In the genomic region with DNA sequence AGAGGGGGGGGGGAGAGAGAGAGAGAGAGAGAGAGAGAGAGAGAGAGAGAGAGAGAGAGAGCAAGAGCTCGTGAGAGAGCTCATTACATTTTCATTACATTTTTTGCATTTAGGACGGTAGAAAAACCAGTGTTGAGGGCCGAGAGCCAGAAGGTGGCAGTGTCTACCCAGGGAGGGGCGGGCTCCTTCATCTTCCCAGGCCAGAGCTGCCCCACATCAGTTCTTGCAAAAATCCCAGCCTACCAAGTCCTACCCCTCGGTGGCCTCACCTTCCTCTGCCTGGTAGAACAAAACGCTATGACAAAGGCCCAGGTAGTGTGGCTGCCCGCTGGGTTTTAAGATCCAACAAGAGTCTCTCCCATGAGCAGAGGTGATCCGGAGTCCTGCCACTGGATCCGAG, we compare ENCODE assay signal across 9 mouse cellular contexts. TPM values are rescaled to one million over a fixed set of nuclear protein-coding genes. Genes with fewer than 3 reads are reported as not detected.
DNase-seq lines count a peak whose midpoint lies in the region; ATAC-seq and TF ChIP-seq lines count a peak whose summit lies in the region.
"Had no signal": no experiment of that assay in that cellular context is flagged by ENCODE, and none has a peak within 500 bp of the region (broad histone marks: within the 10 kb centered on the region; RNA-seq: fewer than 3 reads in every experiment).

No protein-coding gene starts in this region.

- H3K27me3 ChIP-seq in heart, embryonic 15.5 days = no peaks in the 10 kb centered on the region

- peak; percentile 84 for DNase-seq in CD4-positive, CD25-positive, alpha-beta regulatory T cell, adult 2 months (ENCODE audit: low read depth, low spot score)
- peak; percentile 86 for DNase-seq in kidney, postnatal 10 days
- DNase-seq in lung, adult 2 months = peak; percentile 69
- DNase-seq in thymus, adult 18-20 months = peak; percentile 33 to 49

- H3K4me1 ChIP-seq in bone marrow macrophage, adult 2 months (ENCODE audit: control insufficient read depth, insufficient read depth, low read length) = peaks cover 15% of the 10 kb centered on the region
- H3K4me1 ChIP-seq in embryonic fibroblast, embryonic 13.5 days (ENCODE audit: control insufficient read depth, insufficient read depth, low read length) = no peaks in the 10 kb centered on the region; the same call in 1 of the 2 replicates
- peaks cover 11% of the 10 kb centered on the region for H3K4me1 ChIP-seq in heart, embryonic 15.5 days (replicated peaks)
- no peaks in the 10 kb centered on the region for H3K4me1 ChIP-seq in lung, adult 2 months (ENCODE audit: control insufficient read depth, insufficient read depth, low read length)
- peaks cover 9% of the 10 kb centered on the region for H3K4me1 ChIP-seq in olfactory bulb, adult 2 months (ENCODE audit: control insufficient read depth, insufficient read depth, low read length)

- H3K36me3 ChIP-seq in heart, embryonic 15.5 days = no peaks in the 10 kb centered on the region

- H3K27ac ChIP-seq in bone marrow macrophage, adult 2 months (ENCODE audit: insufficient read depth, low read depth, low read length) = no peak overlapping the region
- no peak overlapping the region for H3K27ac ChIP-seq in embryonic fibroblast, embryonic 13.5 days (ENCODE audit: insufficient read depth, low read length)
- H3K27ac ChIP-seq in heart, embryonic 15.5 days = 0 out of 2 replicates have a peak overlapping the region, but pooled peaks have one; percentile 10
- no peak overlapping the region for H3K27ac ChIP-seq in olfactory bulb, adult 2 months (ENCODE audit: insufficient read depth, low read depth, low read length)

- H3K4me2 ChIP-seq in heart, embryonic 15.5 days = no peak overlapping the region

- H3K4me3 ChIP-seq in bone marrow macrophage, adult 2 months (ENCODE audit: insufficient read depth, low read length) = no peak overlapping the region
- H3K4me3 ChIP-seq in embryonic fibroblast, embryonic 13.5 days (ENCODE audit: insufficient read depth, low read length) = no peak overlapping the region
- H3K4me3 ChIP-seq in heart, embryonic 15.5 days = no peak overlapping the region
- no peak overlapping the region for H3K4me3 ChIP-seq in lung, adult 2 months (replicated peaks; ENCODE audit: extremely low read depth, low read depth, low read length)
- no peak overlapping the region for H3K4me3 ChIP-seq in olfactory bulb, adult 2 months (ENCODE audit: insufficient read depth, low read depth, low read length)
- H3K4me3 ChIP-seq: erythroblast, embryonic 14.5 days had no signal

- 0 out of 2 replicates have a peak, but pooled peaks have one; percentile 31 for ATAC-seq in heart, embryonic 15.5 days (replicated peaks; ENCODE audit: insufficient number of reproducible peaks, insufficient read depth, low FRiP score, low read depth)

- H3K9ac ChIP-seq in heart, embryonic 15.5 days = peak overlapping the region; percentile 29; the same call in 1 of the 2 replicates

- H3K9me3 ChIP-seq in heart, embryonic 15.5 days (replicated peaks) = peaks cover 3% of the 10 kb centered on the region; the same call in 1 of the 2 replicates

- 16% methylated on average over 9 of the region's 9 CpGs for WGBS in heart, embryonic 15.5 days
- WGBS in lung, adult 2 months = 13% methylated on average over 9 of the region's 9 CpGs
- 19% methylated on average over 9 of the region's 9 CpGs for WGBS in olfactory bulb, adult 2 months

- TF ChIP-seq POLR2A in bone marrow macrophage, adult 2 months (IDR thresholded peaks at IDR 0.05; ENCODE audit: borderline replicate concordance, low read depth, low read length) = no peak
- TF ChIP-seq POLR2A in embryonic fibroblast, embryonic 13.5 days (IDR thresholded peaks at IDR 0.05; ENCODE audit: low read depth, low read length) = no peak
- TF ChIP-seq POLR2A in lung, adult 2 months (IDR thresholded peaks at IDR 0.05; ENCODE audit: borderline replicate concordance, extremely low read depth, low read depth, low read length) = no peak
- no peak for TF ChIP-seq POLR2A in olfactory bulb, adult 2 months (IDR thresholded peaks at IDR 0.05; ENCODE audit: insufficient read depth, low read depth, low read length)

- peak; percentile 89 for TF ChIP-seq CTCF in bone marrow macrophage, adult 2 months (IDR thresholded peaks at IDR 0.05; ENCODE audit: low read depth, low read length)
- TF ChIP-seq CTCF in embryonic fibroblast, embryonic 13.5 days (IDR thresholded peaks at IDR 0.05; ENCODE audit: borderline replicate concordance, insufficient read depth, low read length) = peak; percentile 85
- TF ChIP-seq CTCF in lung, adult 2 months (IDR thresholded peaks at IDR 0.05; ENCODE audit: insufficient read depth, low read length) = peak; percentile 85
- TF ChIP-seq CTCF in olfactory bulb, adult 2 months (IDR thresholded peaks at IDR 0.05; ENCODE audit: insufficient read depth, low read depth, low read length) = peak; percentile 66; the same call in 1 of the 2 replicates

RNA-seq across cellular contexts. Expression of gene Idh2, which starts 25.6 kb away (rescaled TPM):
- polyA plus RNA-seq in bone marrow macrophage, adult 2 months (2012; ENCODE audit: insufficient read depth, insufficient read length, missing spikeins) = 48.6 and 55.9 TPM in 2 replicates
- polyA plus RNA-seq in embryonic fibroblast, embryonic 13.5 days (2011; ENCODE audit: insufficient read length, low read depth, missing spikeins) = 84.2 and 116 TPM in 2 replicates
- polyA plus RNA-seq in heart, embryonic 15.5 days (2015; fragmentation: Nextera tagmentation; extraction: Ambion mirVana) = 2,234 and 2,284 TPM in 2 replicates
- 144 and 162 TPM in 2 replicates for polyA plus RNA-seq in lung, adult 2 months (2012; rRNA removed)
- not detected in 2 replicates for polyA plus RNA-seq in olfactory bulb, adult 2 months (2012; ENCODE audit: insufficient read depth, insufficient read length, low replicate concordance, missing spikeins)

RNA-seq across cellular contexts. Expression of gene Sema4b, which starts 45.8 kb away (rescaled TPM):
- polyA plus RNA-seq in bone marrow macrophage, adult 2 months (2012; ENCODE audit: insufficient read depth, insufficient read length, missing spikeins) = 11.1 and 13.5 TPM in 2 replicates
- 6.4 and 8.0 TPM in 2 replicates for polyA plus RNA-seq in embryonic fibroblast, embryonic 13.5 days (2011; ENCODE audit: insufficient read length, low read depth, missing spikeins)
- polyA plus RNA-seq in heart, embryonic 15.5 days (2015; fragmentation: Nextera tagmentation; extraction: Ambion mirVana) = 12.4 and 14.0 TPM in 2 replicates
- polyA plus RNA-seq in lung, adult 2 months (2012; rRNA removed) = 14.7 and 19.0 TPM in 2 replicates
- not detected in 2 replicates for polyA plus RNA-seq in olfactory bulb, adult 2 months (2012; ENCODE audit: insufficient read depth, insufficient read length, low replicate concordance, missing spikeins)

Comparison
In these comparisons a context has a peak if more than half of its experiments do, and no peak if none do; other contexts are left out.
1. RNA of gene Idh2, which starts 25.6 kb away (polyA plus RNA-seq): 2,234 to 2,284 TPM in heart, embryonic 15.5 days; 144 to 162 TPM in lung, adult 2 months, 84.2 to 116 TPM in embryonic fibroblast, embryonic 13.5 days, not detected in olfactory bulb, adult 2 months and 48.6 to 55.9 TPM in bone marrow macrophage, adult 2 months; every median in the first group is over 10 times any median in the second.
2. Peak in every context shown above with its lines, with median percentiles within 50 percentile points of each other: DNase-seq and CTCF ChIP-seq.